Mouse (Mus musculus) ES-E14 (cell line): ENCODE data around the gene Mpg.

Experiments
- CHD2 ChIP-seq: IDR thresholded peaks from 2 replicates; pipeline ENCODE4 v1.6.1; 2014; ENCODE audit warnings: mild to moderate bottlenecking, low read depth, low read length, inconsistent platforms
- HCFC1 ChIP-seq: IDR thresholded peaks from 2 replicates; pipeline ENCODE4 v1.6.1; 2012; ENCODE audit warnings: low read length, inconsistent platforms, borderline replicate concordance; ENCODE audit not compliant: insufficient read depth
- MAFK ChIP-seq: IDR thresholded peaks from 2 replicates; pipeline ENCODE4 v1.6.1; 2014; ENCODE audit warnings: mild to moderate bottlenecking, low read depth, low read length, inconsistent platforms; ENCODE audit not compliant: insufficient read depth
- ZC3H11A ChIP-seq: IDR thresholded peaks from 2 replicates; pipeline ENCODE4 v1.6.1; 2012; ENCODE audit warnings: low read depth, mild to moderate bottlenecking, inconsistent platforms, low read length, borderline replicate concordance
- ZNF384 ChIP-seq: IDR thresholded peaks from 2 replicates; pipeline ENCODE4 v1.6.1; 2012; ENCODE audit warnings: low read depth, low read length, inconsistent platforms

GRCm38 (mm10) chr11:32231125-32231524, 4.8 kb downstream of the Mpg start:
- TF ChIP-seq ZNF384 (no peak), HCFC1 (no peak), ZC3H11A (no peak), CHD2 (no peak), MAFK (no peak)
